Mouse (Mus musculus) liver, adult 2 months (tissue): ENCODE measurements around the gene Hsd17b7.

Experiments
- CTCF ChIP-seq: fragments of 200-500 bp; IDR thresholded peaks from 2 replicates; pipeline ENCODE4 v1.5.1; 2011; ENCODE audit warnings: low read depth, low read length, control low read depth
- POLR2A ChIP-seq: fragments of 200-500 bp; IDR thresholded peaks from 2 replicates; pipeline ENCODE4 v1.6.1; 2011; ENCODE audit warnings: low read length, control low read depth; ENCODE audit not compliant: insufficient read depth; ENCODE audit errors: extremely low read depth

GRCm38 (mm10) chr1:169952636-169953035, 16.4 kb downstream of the Hsd17b7 start:
- TF ChIP-seq POLR2A (no peak), CTCF (no peak)
